Mouse (Mus musculus) hindbrain, embryonic 15.5 days (tissue): ENCODE data around the gene Rgma. TPM values are rescaled to one million over a fixed set of nuclear protein-coding genes. Genes with fewer than 3 reads are reported as not detected.

ENCODE experiments used
- ATAC-seq: fragments of 200-750 bp; cut with Nextera tagmentation; 2 replicates; pipeline ENCODE4 v1.8.0; 2017; ENCODE audit warnings: low read depth, moderate number of reproducible peaks, moderate TSS enrichment; ENCODE audit not compliant: low FRiP score
- H3K27ac ChIP-seq: fragments of 300-500 bp; sonication (generic); replicated peaks from 2 replicates; pipeline ENCODE4 v1.5.1; 2015; ENCODE audit warnings: mild to moderate bottlenecking, inconsistent platforms
- H3K27me3 ChIP-seq: fragments of 300-500 bp; sonication (generic); 2 replicates; pipeline ENCODE4 v1.6.1; 2015; ENCODE audit warnings: control low read depth, inconsistent platforms
- H3K36me3 ChIP-seq: fragments of 300-500 bp; sonication (generic); 2 replicates; pipeline ENCODE4 v1.6.1; 2015; ENCODE audit warnings: control low read depth, inconsistent platforms
- H3K4me1 ChIP-seq: fragments of 300-500 bp; sonication (generic); replicated peaks from 2 replicates; pipeline ENCODE4 v1.6.1; 2015; ENCODE audit warnings: control low read depth, inconsistent platforms
- H3K4me2 ChIP-seq: fragments of 300-500 bp; sonication (generic); 2 replicates; pipeline ENCODE4 v1.6.1; 2015; ENCODE audit warnings: moderate library complexity, mild to moderate bottlenecking, inconsistent platforms
- H3K4me3 ChIP-seq: fragments of 300-500 bp; sonication (generic); 2 replicates; pipeline ENCODE4 v1.5.1; 2015; ENCODE audit warnings: mild to moderate bottlenecking, inconsistent platforms
- H3K9ac ChIP-seq: fragments of 300-500 bp; sonication (generic); 2 replicates; pipeline ENCODE4 v1.6.1; 2015; ENCODE audit warnings: inconsistent platforms
- H3K9me3 ChIP-seq: fragments of 300-500 bp; sonication (generic); 2 replicates; pipeline ENCODE4 v1.6.1; 2016; ENCODE audit warnings: control low read depth, inconsistent platforms
- WGBS: fragments of 180-500 bp; shearing (Covaris S2); methylation state at CpG from one replicate; pipeline ENCODE4 v1.1.7; 2015; 5-methylcytosine and 5-hydroxymethylcytosine counted together
- polyA plus RNA-seq: library from polyadenylated mRNA; unstranded; fragments of >200 nt; fragmentation: Nextera tagmentation; extraction: Ambion mirVana; gene quantifications from 2 replicates; pipeline ENCODE4 v1.2.1, GENCODE M21; 2015

Gene Rgma
- polyA plus RNA-seq, 1 experiment from 2014 or later = 45.1 TPM

- Histone ChIP-seq H3K4me1 (peaks cover 32% of the 10 kb centered on the region), H3K27me3 (no peaks in the 10 kb centered on the region), H3K4me2 (no peak overlapping the region), H3K27ac (peak overlapping the region; percentile 50; the same call in 1 of the 2 replicates), H3K36me3 (peaks cover 31% of the 10 kb centered on the region), H3K9ac (no peak overlapping the region), H3K4me3 (no peak overlapping the region), H3K9me3 (no peaks in the 10 kb centered on the region)
- WGBS = 88% methylated on average over 7 of the region's 7 CpGs
- no peak for ATAC-seq
Measured at GRCm38 (mm10) chr7:73425451-73425850, 50.1 kb downstream of the Rgma start.

DNA sequence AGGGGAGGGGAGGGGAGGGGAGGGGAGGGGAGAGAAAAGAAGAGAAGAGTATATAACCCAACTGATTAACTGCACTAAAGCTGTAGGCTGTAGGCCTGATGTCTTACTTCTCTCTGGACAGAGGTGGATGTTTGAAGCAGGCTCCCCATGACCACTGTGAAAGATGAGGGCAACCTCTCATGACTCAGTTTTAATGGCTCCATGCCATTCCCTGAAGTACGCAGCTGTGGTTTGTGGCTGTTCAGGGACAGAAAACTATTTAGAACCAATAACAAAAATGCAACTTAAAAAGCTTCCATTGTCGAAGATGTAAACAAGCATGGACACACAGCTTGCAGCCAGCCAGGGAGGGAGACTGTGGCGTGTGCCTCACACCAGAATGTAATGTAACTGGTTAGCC lies 50.9 kb downstream of the Rgma start:
- ATAC-seq = no peak
- WGBS = 69% methylated on average over 3 of the region's 3 CpGs
- no peaks in the 10 kb centered on the region for H3K9me3 ChIP-seq
- H3K4me3 ChIP-seq = no peak overlapping the region
- H3K36me3 ChIP-seq = peaks cover 31% of the 10 kb centered on the region
- no peak overlapping the region for H3K4me2 ChIP-seq
- H3K27me3 ChIP-seq = no peaks in the 10 kb centered on the region
- H3K9ac ChIP-seq = no peak overlapping the region
- H3K4me1 ChIP-seq = peaks cover 28% of the 10 kb centered on the region
- no peak overlapping the region for H3K27ac ChIP-seq

DNA sequence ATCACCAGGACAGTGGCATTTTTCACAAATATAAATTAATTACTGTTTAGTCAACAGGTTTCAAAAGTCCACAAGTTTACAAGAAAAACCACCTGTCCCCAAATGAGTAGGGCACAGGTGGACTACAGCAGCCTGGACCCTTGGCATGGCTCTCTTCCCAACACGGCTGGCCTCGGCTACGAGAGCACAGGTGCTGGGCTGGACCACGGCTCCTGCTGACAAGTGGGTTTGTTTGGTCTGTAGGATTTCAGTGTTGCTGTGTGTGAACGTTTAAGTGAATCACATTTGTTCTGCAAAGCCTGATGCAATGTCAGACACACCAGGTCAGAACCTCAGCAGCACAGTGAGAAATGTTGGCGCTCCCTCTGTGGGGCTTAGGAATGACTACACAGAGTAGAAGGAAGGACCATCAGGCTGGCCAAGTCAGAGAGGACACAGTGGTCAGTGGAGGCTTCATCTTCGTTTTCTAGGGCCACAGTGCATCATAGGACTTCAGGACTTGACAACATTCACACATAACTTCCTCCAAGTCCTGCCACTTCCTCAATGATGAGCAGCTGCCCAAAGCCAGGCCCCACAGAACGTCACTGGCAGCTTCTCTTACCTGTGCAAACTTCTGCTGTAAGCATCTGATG lies 51.6 kb downstream of the Rgma start:
- ATAC-seq = no peak
- H3K9ac ChIP-seq = no peak overlapping the region
- H3K27me3 ChIP-seq = no peaks in the 10 kb centered on the region
- H3K36me3 ChIP-seq = peaks cover 31% of the 10 kb centered on the region
- 0 out of 2 replicates have a peak overlapping the region, but pooled peaks have one; percentile 12 for H3K27ac ChIP-seq
- no peak overlapping the region for H3K4me3 ChIP-seq
- H3K4me2 ChIP-seq = no peak overlapping the region
- peaks cover 25% of the 10 kb centered on the region for H3K4me1 ChIP-seq
- WGBS = 86% methylated on average over 8 of the region's 8 CpGs
- H3K9me3 ChIP-seq = no peaks in the 10 kb centered on the region

DNA sequence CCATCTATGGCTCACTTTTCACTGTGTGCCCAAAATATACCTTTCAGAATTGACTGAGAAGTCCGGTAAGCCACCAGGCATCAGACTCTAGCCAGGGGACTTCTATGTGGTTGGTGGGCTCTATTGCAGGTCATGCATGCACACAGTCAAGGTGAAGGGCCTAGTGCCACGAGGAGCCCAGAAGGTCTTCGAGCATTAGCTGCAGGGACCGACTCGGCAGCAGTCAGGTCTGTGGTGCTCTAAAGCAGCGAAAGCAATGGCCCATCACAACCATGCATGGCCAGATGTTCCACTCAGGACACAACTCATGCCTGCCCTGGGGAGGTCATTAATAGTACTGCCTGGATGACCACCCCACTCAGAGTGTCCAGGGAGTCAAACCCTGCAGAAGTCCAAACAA lies 52.5 kb downstream of the Rgma start:
- ATAC-seq = no peak
- WGBS = 95% methylated on average over 6 of the region's 6 CpGs
- no peak overlapping the region for H3K27ac ChIP-seq

GRCm38 (mm10) chr7:73428525-73428924 lies 53.2 kb downstream of the Rgma start:
- Histone ChIP-seq H3K27me3 (no peaks in the 10 kb centered on the region), H3K4me2 (no peak overlapping the region), H3K4me1 (peaks cover 14% of the 10 kb centered on the region), H3K9me3 (no peaks in the 10 kb centered on the region), H3K9ac (no peak overlapping the region), H3K27ac (no peak overlapping the region), H3K36me3 (peaks cover 31% of the 10 kb centered on the region), H3K4me3 (no peak overlapping the region)
- ATAC-seq = no peak
- 97% methylated on average over 3 of the region's 3 CpGs for WGBS

More for the DNA sequence above, 52.5 kb downstream of the Rgma start:
- Histone ChIP-seq H3K4me3 (no peak overlapping the region), H3K9me3 (no peaks in the 10 kb centered on the region), H3K27me3 (no peaks in the 10 kb centered on the region), H3K36me3 (peaks cover 31% of the 10 kb centered on the region), H3K4me1 (peaks cover 18% of the 10 kb centered on the region), H3K9ac (no peak overlapping the region), H3K4me2 (no peak overlapping the region)

GRCm38 (mm10) chr7:73433637-73434335 lies 58.5 kb downstream of the Rgma start:
- Histone ChIP-seq H3K27ac (peak overlapping the region; percentile 63), H3K4me1 (peaks cover 5% of the 10 kb centered on the region; the same call in 1 of the 2 replicates), H3K9ac (no peak overlapping the region), H3K9me3 (no peaks in the 10 kb centered on the region), H3K27me3 (no peaks in the 10 kb centered on the region), H3K36me3 (peaks cover 55% of the 10 kb centered on the region), H3K4me3 (no peak overlapping the region), H3K4me2 (no peak overlapping the region)
- WGBS = 58% methylated on average over 6 of the region's 6 CpGs
- ATAC-seq = peak; percentile 51; the same call in 1 of the 2 replicates

GRCm38 (mm10) chr7:73434336-73434677 lies 59.0 kb downstream of the Rgma start:
- no peak overlapping the region for H3K9ac ChIP-seq

GRCm38 (mm10) chr7:73435685-73436084 lies 60.4 kb downstream of the Rgma start:
- Histone ChIP-seq H3K9ac (no peak overlapping the region), H3K4me2 (no peak overlapping the region), H3K4me1 (peaks cover 5% of the 10 kb centered on the region; the same call in 1 of the 2 replicates), H3K27ac (no peak overlapping the region), H3K4me3 (no peak overlapping the region), H3K9me3 (no peaks in the 10 kb centered on the region), H3K36me3 (peaks cover 60% of the 10 kb centered on the region), H3K27me3 (no peaks in the 10 kb centered on the region)
- no peak for ATAC-seq
- 72% methylated on average over 12 of the region's 12 CpGs for WGBS

More at GRCm38 (mm10) chr7:73434336-73434677, 59.0 kb downstream of the Rgma start:
- Histone ChIP-seq H3K36me3 (peaks cover 55% of the 10 kb centered on the region), H3K4me1 (peaks cover 5% of the 10 kb centered on the region; the same call in 1 of the 2 replicates), H3K4me2 (no peak overlapping the region), H3K9me3 (no peaks in the 10 kb centered on the region), H3K27ac (no peak overlapping the region), H3K4me3 (no peak overlapping the region), H3K27me3 (no peaks in the 10 kb centered on the region)
- peak; percentile 60; the same call in 1 of the 2 replicates for ATAC-seq
- WGBS = 88% methylated on average over 2 of the region's 2 CpGs

DNA sequence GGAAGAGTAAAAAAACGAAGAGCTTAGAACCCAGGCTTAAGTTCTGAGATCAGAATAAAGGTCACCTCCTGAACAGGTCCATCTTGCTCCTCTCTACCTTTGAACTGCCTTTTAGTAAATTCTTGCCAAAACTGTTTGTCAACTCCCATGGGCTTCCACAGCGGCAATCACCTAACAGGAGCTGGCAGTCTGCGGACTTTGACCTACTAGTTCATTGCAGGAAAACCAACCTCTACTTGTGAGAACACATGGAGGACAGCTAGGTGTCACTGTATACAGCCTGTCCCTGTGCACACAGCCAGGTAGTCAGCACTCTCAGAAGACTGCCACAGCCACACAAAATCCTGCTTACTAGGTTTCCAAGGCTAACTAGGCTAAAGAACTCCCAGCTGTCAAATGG lies 66.5 kb downstream of the Rgma start:
- Histone ChIP-seq H3K27ac (no peak overlapping the region), H3K27me3 (no peaks in the 10 kb centered on the region), H3K9me3 (no peaks in the 10 kb centered on the region), H3K9ac (no peak overlapping the region), H3K4me3 (no peak overlapping the region), H3K4me1 (no peaks in the 10 kb centered on the region), H3K4me2 (no peak overlapping the region), H3K36me3 (peaks cover 89% of the 10 kb centered on the region)
- ATAC-seq = no peak
- 96% methylated on average over 3 of the region's 3 CpGs for WGBS

DNA sequence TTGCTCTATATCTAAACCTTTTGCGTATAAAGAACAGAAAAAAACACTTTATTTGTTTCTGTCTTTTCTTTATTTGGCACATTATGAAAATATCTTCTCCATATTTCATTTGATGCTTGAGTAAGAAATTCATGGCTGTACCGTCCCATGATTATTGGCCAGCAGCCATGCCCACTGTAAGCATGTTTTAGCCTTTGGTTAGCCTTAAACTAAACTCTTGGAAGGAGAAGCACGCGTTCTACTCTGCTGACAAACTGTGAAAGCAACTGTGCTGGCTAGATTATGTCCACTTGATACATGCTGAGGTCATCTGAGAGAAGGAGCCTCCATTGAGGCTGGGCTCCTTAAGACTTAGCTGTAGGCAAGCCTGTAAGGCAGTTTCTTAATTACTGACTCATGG lies 66.9 kb downstream of the Rgma start:
- no peaks in the 10 kb centered on the region for H3K4me1 ChIP-seq
- no peaks in the 10 kb centered on the region for H3K27me3 ChIP-seq
- H3K4me3 ChIP-seq = no peak overlapping the region
- WGBS = 96% methylated on average over 4 of the region's 4 CpGs
- no peak overlapping the region for H3K4me2 ChIP-seq
- no peak overlapping the region for H3K9ac ChIP-seq
- no peak overlapping the region for H3K27ac ChIP-seq
- peaks cover 90% of the 10 kb centered on the region for H3K36me3 ChIP-seq
- H3K9me3 ChIP-seq = no peaks in the 10 kb centered on the region
- ATAC-seq = no peak

- H3K27me3 ChIP-seq = no peaks in the 10 kb centered on the region
- no peak overlapping the region for H3K9ac ChIP-seq
- no peaks in the 10 kb centered on the region for H3K4me1 ChIP-seq
- no peak overlapping the region for H3K4me2 ChIP-seq
- 90% methylated on average over 4 of the region's 4 CpGs for WGBS
- H3K27ac ChIP-seq = no peak overlapping the region
- H3K36me3 ChIP-seq = peaks cover 83% of the 10 kb centered on the region
- H3K9me3 ChIP-seq = no peaks in the 10 kb centered on the region
- no peak overlapping the region for H3K4me3 ChIP-seq
- no peak for ATAC-seq
Measured at GRCm38 (mm10) chr7:73451594-73451993, 76.3 kb downstream of the Rgma start.

- no peak overlapping the region for H3K4me3 ChIP-seq
- H3K4me1 ChIP-seq = no peaks in the 10 kb centered on the region
- ATAC-seq = no peak
- H3K36me3 ChIP-seq = peaks cover 78% of the 10 kb centered on the region
- H3K9me3 ChIP-seq = no peaks in the 10 kb centered on the region
- no peaks in the 10 kb centered on the region for H3K27me3 ChIP-seq
- no peak overlapping the region for H3K27ac ChIP-seq
- no peak overlapping the region for H3K9ac ChIP-seq
- WGBS = 98% methylated on average over 3 of the region's 3 CpGs
- no peak overlapping the region for H3K4me2 ChIP-seq
Measured at GRCm38 (mm10) chr7:73452187-73452808, 77.0 kb downstream of the Rgma start.
